Mouse (Mus musculus) myocyte (in vitro differentiated cells): ENCODE measurements around the gene Hectd4. TPM values are rescaled to one million over a fixed set of nuclear protein-coding genes. Genes with fewer than 3 reads are reported as not detected.
A peak's percentile ranks its signal among the peaks of the same experiment; 100 is the strongest.

Experiments
- H3K27me3 ChIP-seq: one replicate; pipeline ENCODE4 v1.6.1; 2011; ENCODE audit not compliant: control insufficient read depth, insufficient read depth, insufficient read length
- H3K36me3 ChIP-seq: one replicate; pipeline ENCODE4 v1.6.1; 2011; ENCODE audit not compliant: control insufficient read depth, insufficient read depth
- H3K4me2 ChIP-seq: one replicate; pipeline ENCODE4 v1.6.1; 2011; ENCODE audit warnings: low read depth, control low read depth
- H3K4me3 ChIP-seq: one replicate; pipeline ENCODE4 v1.5.1; 2011; ENCODE audit warnings: mild to moderate bottlenecking, control low read depth, moderate library complexity
- H3K79me2 ChIP-seq: one replicate; pipeline ENCODE4 v1.6.1; 2011; ENCODE audit not compliant: control insufficient read depth, insufficient read depth
- H3ac ChIP-seq: one replicate; pipeline ENCODE4 v1.6.1; 2011; ENCODE audit not compliant: control insufficient read depth, insufficient read length
- CEBPB ChIP-seq: IDR thresholded peaks from 2 replicates; pipeline ENCODE4 v1.6.1; 2011; ENCODE audit warnings: mild to moderate bottlenecking, moderate library complexity; ENCODE audit not compliant: poor library complexity, insufficient read depth, severe bottlenecking
- E2F4 ChIP-seq: IDR thresholded peaks from one replicate; pipeline ENCODE4 v1.6.1; 2011; ENCODE audit warnings: mild to moderate bottlenecking, control low read depth, moderate library complexity; ENCODE audit not compliant: insufficient read depth
- MAX ChIP-seq: IDR thresholded peaks from one replicate; pipeline ENCODE4 v1.6.1; 2011; ENCODE audit warnings: low read depth, mild to moderate bottlenecking, control low read depth
- MYOD1 ChIP-seq, 3 experiments: IDR thresholded peaks; one replicate each; pipeline ENCODE4 v1.6.1; 2011; ENCODE audit warnings: control low read depth in 2 of 3, low read depth in 2 of 3, mild to moderate bottlenecking in 2 of 3, moderate library complexity in 1 of 3; ENCODE audit not compliant: insufficient read length in 2 of 3, control insufficient read depth in 1 of 3
- MYOG ChIP-seq, 3 experiments: IDR thresholded peaks; one replicate each; pipeline ENCODE4 v1.6.1; 2011; ENCODE audit warnings: control low read depth in 2 of 3, low read depth in 2 of 3, mild to moderate bottlenecking in 2 of 3; ENCODE audit not compliant: insufficient read length in 2 of 3, control insufficient read depth in 1 of 3, insufficient read depth in 1 of 3
- POLR2A ChIP-seq: IDR thresholded peaks from one replicate; pipeline ENCODE4 v1.6.1; 2011; ENCODE audit warnings: low read depth, mild to moderate bottlenecking, control low read depth, moderate library complexity; ENCODE audit not compliant: insufficient read length
- POLR2AphosphoS2 ChIP-seq: IDR thresholded peaks from one replicate; pipeline ENCODE4 v1.6.1; 2011; ENCODE audit warnings: low read depth, control low read depth; ENCODE audit not compliant: insufficient read length
- REST ChIP-seq: IDR thresholded peaks from one replicate; pipeline ENCODE4 v1.6.1; 2011; ENCODE audit warnings: mild to moderate bottlenecking, control low read depth, moderate library complexity; ENCODE audit not compliant: insufficient read depth, insufficient read length
- SRF ChIP-seq: IDR thresholded peaks from one replicate; pipeline ENCODE4 v1.6.1; 2011; ENCODE audit warnings: low read depth; ENCODE audit not compliant: control insufficient read depth, insufficient read length
- TCF12 ChIP-seq: IDR thresholded peaks from one replicate; pipeline ENCODE4 v1.6.1; 2011; ENCODE audit warnings: mild to moderate bottlenecking, control low read depth; ENCODE audit not compliant: poor library complexity, insufficient read depth, severe bottlenecking
- TCF3 ChIP-seq: IDR thresholded peaks from one replicate; pipeline ENCODE4 v1.6.1; 2011; ENCODE audit warnings: low read depth, control low read depth; ENCODE audit not compliant: insufficient read length
- USF1 ChIP-seq: IDR thresholded peaks from one replicate; pipeline ENCODE4 v1.6.1; 2011; ENCODE audit warnings: low read depth, mild to moderate bottlenecking, control low read depth, moderate library complexity
- polyA plus RNA-seq: library from polyadenylated mRNA; unstranded; fragments of >200 nt; fragmentation: generic; extraction: Trizol; gene quantifications from one replicate; pipeline ENCODE4 v1.2.1, GENCODE M21; 2012; ENCODE audit warnings: missing spikeins

The Hectd4 gene
- polyA plus RNA-seq, 1 experiment: 6.6 TPM

DNA sequence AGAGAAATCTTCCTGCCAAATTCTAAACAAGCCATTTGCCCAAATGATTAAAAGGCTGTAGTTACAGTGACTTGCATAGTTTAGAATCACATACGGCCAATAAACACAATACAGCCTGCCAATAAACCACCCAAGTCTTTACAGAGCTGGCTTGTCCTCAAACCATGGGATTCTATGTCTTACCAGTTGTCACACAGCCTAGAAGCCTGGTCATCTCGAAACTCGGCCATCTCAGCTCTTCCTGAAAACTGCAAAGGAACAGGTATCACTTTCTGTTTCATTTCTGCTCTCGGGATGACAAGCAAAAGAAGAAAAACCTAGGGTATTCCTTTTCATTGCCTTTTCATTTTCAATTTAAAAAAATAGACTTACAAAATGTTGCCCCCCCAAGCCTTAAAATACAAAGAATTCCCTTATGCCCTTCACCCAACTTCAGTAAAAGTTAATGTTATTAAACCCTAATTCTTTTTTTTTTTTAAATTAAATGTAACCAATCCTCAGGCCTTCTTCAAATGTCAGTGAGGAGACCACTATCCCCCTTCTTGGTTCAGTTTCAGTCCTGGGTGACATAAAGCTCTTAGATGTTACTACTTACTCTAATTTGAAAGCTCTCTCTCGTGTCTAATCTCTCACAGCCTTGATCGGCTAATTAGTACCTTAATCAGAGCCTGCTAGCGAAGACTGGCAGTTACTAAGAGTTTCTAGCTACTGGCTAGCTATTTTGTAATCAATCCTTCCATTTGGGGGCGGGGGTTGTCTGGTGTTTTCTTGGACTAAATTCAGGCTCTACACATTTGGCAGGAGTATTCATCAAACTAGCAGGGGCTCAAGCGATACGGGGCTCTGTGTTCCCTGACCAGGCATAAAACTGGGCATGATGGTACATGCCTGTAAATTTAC lies 164.1 kb downstream of the Hectd4 start:
- H3K27me3 ChIP-seq: no peaks in the 10 kb centered on the region
- no peak for TF ChIP-seq REST
- no peak for TF ChIP-seq TCF3
- no peak for TF ChIP-seq MYOD1 (IDR thresholded peaks at IDR 0.05; ENCODE audit: control insufficient read depth in 1 of 3, insufficient read length in 2 of 3, low read depth in 2 of 3)
- no peak for TF ChIP-seq CEBPB
- TF ChIP-seq POLR2A: no peak
- TF ChIP-seq POLR2AphosphoS2: no peak
- no peak for TF ChIP-seq MAX
- TF ChIP-seq TCF12: no peak
- no peak for TF ChIP-seq USF1
- no peak for TF ChIP-seq MYOG (IDR thresholded peaks at IDR 0.05; ENCODE audit: control insufficient read depth in 1 of 3, insufficient read depth in 1 of 3, insufficient read length in 2 of 3, low read depth in 2 of 3)
- no peak for TF ChIP-seq E2F4
- TF ChIP-seq SRF: no peak
- peak overlapping the region; percentile 69 for H3K4me2 ChIP-seq
- H3K36me3 ChIP-seq: peaks cover 7% of the 10 kb centered on the region
- H3K4me3 ChIP-seq: peak overlapping the region; percentile 71
- H3ac ChIP-seq: peak overlapping the region; percentile 45
- H3K79me2 ChIP-seq: no peaks in the 10 kb centered on the region

GRCm38 (mm10) chr5:121384757-121385460 lies 164.9 kb downstream of the Hectd4 start:
- no peak for TF ChIP-seq POLR2AphosphoS2
- TF ChIP-seq SRF: no peak
- TF ChIP-seq E2F4: no peak
- no peak for TF ChIP-seq REST
- no peak for TF ChIP-seq POLR2A
- TF ChIP-seq MAX: no peak
- no peak for TF ChIP-seq CEBPB
- no peak for TF ChIP-seq TCF3
- TF ChIP-seq MYOG (IDR thresholded peaks at IDR 0.05; ENCODE audit: control insufficient read depth in 1 of 3, insufficient read depth in 1 of 3, insufficient read length in 2 of 3, low read depth in 2 of 3): no peak
- H3K36me3 ChIP-seq: peaks cover under 1% of the 10 kb centered on the region
- H3K4me3 ChIP-seq: peak overlapping the region; percentile 71
- H3K4me2 ChIP-seq: peak overlapping the region; percentile 69
- no peaks in the 10 kb centered on the region for H3K79me2 ChIP-seq
- H3ac ChIP-seq: peak overlapping the region; percentile 45
- H3K27me3 ChIP-seq: no peaks in the 10 kb centered on the region

DNA sequence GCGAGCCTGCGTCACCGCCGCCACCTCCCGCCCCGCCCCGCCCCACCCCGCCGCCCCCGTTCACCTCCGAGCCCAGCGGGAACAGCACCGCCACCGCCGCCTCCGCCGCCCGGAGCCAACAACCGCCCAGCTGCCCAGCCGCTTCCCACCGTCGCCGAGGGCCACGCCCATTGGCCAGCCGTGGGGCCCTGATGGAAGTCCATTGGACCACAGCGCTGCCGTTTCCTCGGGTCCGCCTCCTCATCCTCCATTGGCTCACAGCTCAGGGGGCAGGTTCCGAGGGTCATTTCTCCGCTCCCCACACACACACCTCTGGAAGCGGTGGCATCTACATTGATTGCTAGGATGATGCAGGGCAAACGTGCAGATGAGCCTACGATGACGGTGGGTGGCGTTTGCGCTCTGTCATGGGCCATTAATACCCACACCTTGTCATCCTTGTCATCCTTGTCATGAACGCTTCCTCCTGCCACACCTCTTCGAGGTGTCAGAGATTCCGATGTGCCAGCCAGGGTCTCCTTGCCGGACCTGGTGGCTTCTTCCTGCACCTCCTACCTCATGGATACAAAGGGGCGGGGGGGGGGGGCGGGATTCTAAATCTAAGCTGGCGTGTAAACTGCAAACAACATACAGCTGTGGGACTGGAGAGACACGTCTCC lies 165.6 kb downstream of the Hectd4 start, which contains the start of gene Trafd1:
Gene Trafd1, minus strand, starts transcription at position 172 of the 659 bp plus-strand sequence.
- no peaks in the 10 kb centered on the region for H3K27me3 ChIP-seq
- no peaks in the 10 kb centered on the region for H3K79me2 ChIP-seq
- peak within 1 kb of the TSS; percentile 71 for H3K4me3 ChIP-seq
- H3K4me2 ChIP-seq: peak within 1 kb of the TSS; percentile 77
- H3K36me3 ChIP-seq: no peaks in the 10 kb centered on the region
- TF ChIP-seq MYOD1 (IDR thresholded peaks at IDR 0.05; ENCODE audit: control insufficient read depth in 1 of 3, insufficient read length in 2 of 3, low read depth in 2 of 3) (peak in 1 of 3 experiments; percentile 64), TCF3 (no peak), REST (no peak), MYOG (IDR thresholded peaks at IDR 0.05; ENCODE audit: control insufficient read depth in 1 of 3, insufficient read depth in 1 of 3, insufficient read length in 2 of 3, low read depth in 2 of 3) (peak in 2 of 3 experiments; percentile 12 to 72), POLR2A (peak; percentile 87)
- peak within 1 kb of the TSS; percentile 45 for H3ac ChIP-seq

DNA sequence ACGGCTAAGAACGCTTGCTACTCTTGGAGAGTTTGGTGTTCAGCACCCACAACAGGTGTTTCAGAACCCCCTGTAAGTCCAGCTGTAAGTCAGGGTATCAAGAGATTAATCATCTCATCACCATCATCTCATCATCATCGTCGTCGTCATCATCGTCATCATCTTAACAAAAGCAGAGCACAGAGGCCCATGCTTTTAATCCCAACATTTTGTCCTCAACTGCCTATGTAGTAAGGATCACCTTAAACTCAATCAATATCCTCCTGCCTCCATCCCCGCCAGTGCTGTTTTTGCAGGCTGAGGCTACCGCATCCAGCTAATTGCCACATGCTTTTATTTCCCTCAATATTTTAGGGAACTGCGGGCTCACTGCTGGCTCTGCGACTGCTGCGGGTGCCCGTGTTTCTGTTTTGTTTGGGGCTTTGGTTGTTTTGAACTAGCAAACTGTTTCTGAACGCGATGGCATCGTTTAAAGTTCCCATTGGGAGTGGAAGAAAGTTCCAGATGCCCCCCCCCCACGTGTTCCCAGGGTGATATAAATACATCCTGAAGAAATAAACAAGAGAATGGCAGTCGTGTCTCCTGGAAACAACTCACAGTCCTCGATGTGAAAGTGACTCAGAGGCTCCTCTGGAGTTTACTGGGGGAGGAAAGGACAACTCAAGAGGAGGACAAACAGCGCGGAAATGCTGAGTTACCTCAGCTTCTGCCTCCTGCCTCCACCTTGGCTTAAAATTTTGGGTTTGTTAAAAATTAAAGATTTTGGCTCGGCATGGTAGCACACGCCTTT lies 166.3 kb downstream of the Hectd4 start:
- Histone ChIP-seq H3K36me3 (no peaks in the 10 kb centered on the region), H3ac (no peak overlapping the region), H3K4me3 (peak overlapping the region; percentile 71), H3K4me2 (peak overlapping the region; percentile 77), H3K27me3 (no peaks in the 10 kb centered on the region), H3K79me2 (no peaks in the 10 kb centered on the region)
- TF ChIP-seq MYOD1 (IDR thresholded peaks at IDR 0.05; ENCODE audit: control insufficient read depth in 1 of 3, insufficient read length in 2 of 3, low read depth in 2 of 3) (no peak), POLR2AphosphoS2 (no peak), CEBPB (no peak), TCF3 (no peak), USF1 (no peak), REST (no peak), SRF (no peak), TCF12 (no peak), POLR2A (no peak), E2F4 (no peak), MAX (no peak), MYOG (IDR thresholded peaks at IDR 0.05; ENCODE audit: control insufficient read depth in 1 of 3, insufficient read depth in 1 of 3, insufficient read length in 2 of 3, low read depth in 2 of 3) (no peak)
